In genomic region chr8:66033651-66034050, GRCm38 (mm10) we compare ENCODE assay signal across 14 mouse cellular contexts.
"Had no signal": no experiment of that assay in that cellular context is flagged by ENCODE, and none has a peak within 500 bp of the region (broad histone marks: within the 10 kb centered on the region; RNA-seq: fewer than 3 reads in every experiment).

No protein-coding gene starts in this region.

- H3K27me3 ChIP-seq: kidney, embryonic 15.5 days; limb, embryonic 15.5 days; liver, embryonic 13.5 days; lung, embryonic 15.5 days; megakaryocyte, embryonic 14.5 days; midbrain, embryonic 12.5 days had no signal

- H3K9ac ChIP-seq: kidney, embryonic 15.5 days; limb, embryonic 15.5 days; liver, embryonic 13.5 days; liver, postnatal 0 days; lung, embryonic 15.5 days; midbrain, embryonic 12.5 days had no signal

- H3K4me1 ChIP-seq: kidney, embryonic 15.5 days; limb, embryonic 15.5 days; liver, embryonic 13.5 days; lung, embryonic 15.5 days; megakaryocyte, embryonic 14.5 days; midbrain, embryonic 12.5 days had no signal

- H3K36me3 ChIP-seq: kidney, embryonic 15.5 days; limb, embryonic 15.5 days; liver, embryonic 13.5 days; lung, embryonic 15.5 days; midbrain, embryonic 12.5 days had no signal

- H3K27ac ChIP-seq: kidney, embryonic 15.5 days; limb, embryonic 15.5 days; liver, embryonic 13.5 days; lung, embryonic 15.5 days; macrophage; midbrain, embryonic 12.5 days; stomach, postnatal 0 days had no signal

- ATAC-seq: liver, postnatal 0 days had no signal

- H3K4me3 ChIP-seq: kidney, embryonic 15.5 days; limb, embryonic 15.5 days; liver, embryonic 13.5 days; lung, embryonic 15.5 days; megakaryocyte, embryonic 14.5 days; midbrain, embryonic 12.5 days had no signal

- DNase-seq: kidney, adult 18-20 months; kidney, postnatal 14 days; liver, embryonic 13.5 days; liver, postnatal 0 days; lung, postnatal 14 days; thymus, adult 18-20 months; thymus, postnatal 14 days had no signal

- H3K4me2 ChIP-seq: kidney, embryonic 15.5 days; limb, embryonic 15.5 days; liver, embryonic 13.5 days; lung, embryonic 15.5 days; midbrain, embryonic 12.5 days had no signal

- H3K9me3 ChIP-seq: kidney, embryonic 15.5 days; limb, embryonic 15.5 days; liver, embryonic 13.5 days; lung, embryonic 15.5 days; megakaryocyte, embryonic 14.5 days; midbrain, embryonic 12.5 days had no signal
